Mouse (Mus musculus) cerebellum, adult 2 months (tissue): ENCODE data around the gene Mlf1.

Experiments
- CTCF ChIP-seq: fragments of 200-500 bp; IDR thresholded peaks from 2 replicates; pipeline ENCODE4 v1.5.1; 2011; ENCODE audit warnings: low read depth, mild to moderate bottlenecking, control low read depth, low read length, moderate library complexity, borderline replicate concordance; ENCODE audit not compliant: insufficient read depth
- POLR2A ChIP-seq: fragments of 200-500 bp; IDR thresholded peaks from 2 replicates; pipeline ENCODE4 v1.6.1; 2011; ENCODE audit warnings: low read length, control low read depth, borderline replicate concordance; ENCODE audit not compliant: insufficient read depth

- TF ChIP-seq CTCF (peak; percentile 85), POLR2A (peak; percentile 74; the same call in 1 of the 2 replicates)
These were observed 56.1 kb downstream of the Mlf1 start, which contains the start of gene Gfm1 for GRCm38 (mm10) chr3:67429999-67430380.
